Mouse (Mus musculus): ENCODE measurements around the gene Dhx16. TPM values are rescaled to one million over a fixed set of nuclear protein-coding genes. Genes with fewer than 3 reads are reported as not detected.
"Not testable (repeated sequence)": the region's sequence is repeated elsewhere in the genome, so short reads cannot be mapped to it uniquely, and the experiment has no call there.

Gene Dhx16
- polyA plus RNA-seq, 1 experiment, result 50.1 TPM

GRCm38 (mm10) chr17:35927471-35927870, 47.9 kb downstream of the Dhx16 start:
- Histone ChIP-seq H3K4me1 (ENCODE audit: control insufficient read depth, insufficient read depth, low read length) (peaks cover 5% of the 10 kb centered on the region; the same call in 1 of the 2 replicates), H3K27me3 (replicated peaks; ENCODE audit: control insufficient read depth, insufficient read depth, low read length) (no peaks in the 10 kb centered on the region), H3K4me3 (ENCODE audit: insufficient read depth, low read depth, low read length) (no peak overlapping the region), H3K27ac (ENCODE audit: insufficient read depth, low read depth, low read length) (no peak overlapping the region), H3K36me3 (ENCODE audit: control insufficient read depth, insufficient read depth, low read length) (peaks cover 14% of the 10 kb centered on the region)
- WGBS, result 54% methylated on average over 1 of the region's 1 CpGs
- no peak for DNase-seq
- no peak for TF ChIP-seq POLR2A (IDR thresholded peaks at IDR 0.05; ENCODE audit: low read depth, low read length)

DNA sequence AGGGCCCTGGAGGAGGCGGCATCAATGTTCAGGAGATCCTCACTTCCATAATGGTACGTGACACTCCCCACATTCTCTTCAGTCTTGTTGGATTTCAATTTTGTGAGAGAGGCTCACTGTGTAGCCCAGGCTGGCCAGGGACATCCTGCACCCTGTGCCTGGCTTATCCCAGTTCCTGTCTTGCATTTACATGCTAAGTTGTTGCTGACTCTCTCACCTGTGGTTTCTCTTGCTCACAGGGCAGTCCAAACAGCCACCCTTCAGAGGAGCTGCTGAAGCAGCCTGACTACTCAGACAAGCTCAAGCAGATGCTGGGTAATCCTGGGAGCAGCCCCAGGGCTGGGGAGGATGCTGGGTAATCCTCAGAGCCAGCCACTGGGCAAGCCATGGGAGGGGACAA, 49.9 kb downstream of the Dhx16 start:
- WGBS, result 100% methylated on average over 2 of the region's 2 CpGs
- no peak for DNase-seq

GRCm38 (mm10) chr17:35930627-35931026, 51.0 kb downstream of the Dhx16 start:
- H3K27ac ChIP-seq (ENCODE audit: insufficient read depth, low read depth, low read length), result no peak overlapping the region
- peaks cover 14% of the 10 kb centered on the region for H3K36me3 ChIP-seq (ENCODE audit: control insufficient read depth, insufficient read depth, low read length)
- no peak for DNase-seq
- 91% methylated on average over 12 of the region's 12 CpGs for WGBS
- H3K4me3 ChIP-seq (ENCODE audit: insufficient read depth, low read depth, low read length), result no peak overlapping the region
- TF ChIP-seq CTCF (conservative IDR thresholded peaks at IDR 0.05; ENCODE audit: insufficient read depth, insufficient read length, low read depth, low read length), result no peak
- no peak for TF ChIP-seq POLR2A (IDR thresholded peaks at IDR 0.05; ENCODE audit: low read depth, low read length)
- no peaks in the 10 kb centered on the region for H3K27me3 ChIP-seq (replicated peaks; ENCODE audit: control insufficient read depth, insufficient read depth, low read length)
- no peaks in the 10 kb centered on the region for H3K4me1 ChIP-seq (ENCODE audit: control insufficient read depth, insufficient read depth, low read length)

More for the DNA sequence above, 49.9 kb downstream of the Dhx16 start:
- no peak overlapping the region for H3K4me3 ChIP-seq (ENCODE audit: insufficient read depth, low read depth, low read length)
- TF ChIP-seq POLR2A (IDR thresholded peaks at IDR 0.05; ENCODE audit: low read depth, low read length), result no peak
- TF ChIP-seq CTCF (conservative IDR thresholded peaks at IDR 0.05; ENCODE audit: insufficient read depth, insufficient read length, low read depth, low read length), result no peak
- H3K27me3 ChIP-seq (replicated peaks; ENCODE audit: control insufficient read depth, insufficient read depth, low read length), result no peaks in the 10 kb centered on the region
- H3K27ac ChIP-seq (ENCODE audit: insufficient read depth, low read depth, low read length), result no peak overlapping the region
- H3K36me3 ChIP-seq (ENCODE audit: control insufficient read depth, insufficient read depth, low read length), result peaks cover 14% of the 10 kb centered on the region
- no peaks in the 10 kb centered on the region for H3K4me1 ChIP-seq (ENCODE audit: control insufficient read depth, insufficient read depth, low read length)

GRCm38 (mm10) chr17:35932608-35933007, 53.0 kb downstream of the Dhx16 start:
- DNase-seq, result no peak
- WGBS, result 83% methylated on average over 4 of the region's 4 CpGs
- TF ChIP-seq CTCF (conservative IDR thresholded peaks at IDR 0.05; ENCODE audit: insufficient read depth, insufficient read length, low read depth, low read length), result no peak
- TF ChIP-seq POLR2A (IDR thresholded peaks at IDR 0.05; ENCODE audit: low read depth, low read length), result no peak
- H3K27ac ChIP-seq (ENCODE audit: insufficient read depth, low read depth, low read length), result no peak overlapping the region
- no peaks in the 10 kb centered on the region for H3K27me3 ChIP-seq (replicated peaks; ENCODE audit: control insufficient read depth, insufficient read depth, low read length)
- H3K36me3 ChIP-seq (ENCODE audit: control insufficient read depth, insufficient read depth, low read length), result peaks cover 7% of the 10 kb centered on the region; the same call in 1 of the 2 replicates
- no peak overlapping the region for H3K4me3 ChIP-seq (ENCODE audit: insufficient read depth, low read depth, low read length)
- H3K4me1 ChIP-seq (ENCODE audit: control insufficient read depth, insufficient read depth, low read length), result no peaks in the 10 kb centered on the region

- H3K4me3 ChIP-seq (ENCODE audit: insufficient read depth, low read depth, low read length); H3K4me1 ChIP-seq (ENCODE audit: control insufficient read depth, insufficient read depth, low read length); DNase-seq; H3K27ac ChIP-seq (ENCODE audit: insufficient read depth, low read depth, low read length); H3K36me3 ChIP-seq (ENCODE audit: control insufficient read depth, insufficient read depth, low read length); H3K27me3 ChIP-seq (replicated peaks; ENCODE audit: control insufficient read depth, insufficient read depth, low read length): not testable (repeated sequence)
- 87% methylated on average over 14 of the region's 14 CpGs for WGBS
Measured at GRCm38 (mm10) chr17:35935763-35936162, 56.1 kb downstream of the Dhx16 start.

DNA sequence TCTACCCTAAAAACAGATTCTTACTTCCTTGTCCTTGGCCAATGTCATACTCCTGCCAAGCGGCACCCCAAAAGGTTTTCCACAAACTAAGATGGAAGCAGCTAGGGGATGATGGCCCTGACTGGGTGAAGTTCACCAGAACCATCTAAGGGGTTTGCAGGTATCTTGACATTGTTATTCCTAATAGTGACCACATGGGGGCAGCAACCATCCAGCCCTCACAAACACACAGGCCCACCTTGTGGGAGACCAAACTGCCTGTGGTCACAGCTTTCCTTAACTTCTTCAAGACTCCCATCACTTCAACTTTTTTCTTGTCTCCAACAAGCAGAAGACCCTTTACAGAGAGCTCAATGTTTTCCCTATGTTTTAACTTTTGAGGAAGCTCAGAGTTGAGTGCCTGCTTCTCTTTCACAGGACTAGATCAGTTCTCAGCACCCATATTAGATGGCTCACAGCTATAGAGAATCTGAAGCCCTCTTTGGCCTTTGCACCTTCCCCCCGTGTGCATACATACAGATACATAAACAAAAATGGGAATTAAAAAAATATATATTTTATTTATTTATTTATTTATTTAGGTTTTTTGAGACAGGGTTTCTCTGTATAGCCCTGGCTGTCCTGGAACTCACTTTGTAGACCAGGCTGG, 58.2 kb downstream of the Dhx16 start:
- H3K27me3 ChIP-seq (replicated peaks; ENCODE audit: control insufficient read depth, insufficient read depth, low read length), result no peaks in the 10 kb centered on the region
- H3K27ac ChIP-seq (ENCODE audit: insufficient read depth, low read depth, low read length), result no peak overlapping the region
- no peak overlapping the region for H3K4me3 ChIP-seq (ENCODE audit: insufficient read depth, low read depth, low read length)
- no peaks in the 10 kb centered on the region for H3K4me1 ChIP-seq (ENCODE audit: control insufficient read depth, insufficient read depth, low read length)
- H3K36me3 ChIP-seq (ENCODE audit: control insufficient read depth, insufficient read depth, low read length), result no peaks in the 10 kb centered on the region
- DNase-seq, result peak; percentile 58
- 32% methylated on average over 2 of the region's 2 CpGs for WGBS
- TF ChIP-seq CTCF (conservative IDR thresholded peaks at IDR 0.05; ENCODE audit: insufficient read depth, insufficient read length, low read depth, low read length) (peak; percentile 92), POLR2A (IDR thresholded peaks at IDR 0.05; ENCODE audit: low read depth, low read length) (no peak)

DNA sequence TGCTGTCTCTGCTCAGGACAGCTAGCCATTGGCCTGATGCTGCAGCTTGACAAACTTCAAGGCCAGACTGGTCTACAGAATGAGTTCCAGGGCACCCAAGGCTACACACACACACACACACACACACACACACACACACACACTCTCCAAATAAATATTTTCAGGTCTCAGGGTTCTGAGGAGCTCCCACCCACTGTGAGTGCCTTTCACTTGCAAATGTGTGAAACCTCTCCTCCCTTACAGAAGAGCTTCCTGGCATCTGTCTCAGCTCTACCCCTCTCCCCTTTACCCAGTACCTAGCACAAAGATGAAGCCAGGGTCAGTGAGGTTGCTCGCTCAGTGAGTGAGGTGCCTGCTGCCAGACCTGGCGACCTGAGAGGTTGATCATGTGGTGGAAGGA, 59.5 kb downstream of the Dhx16 start:
- H3K36me3 ChIP-seq (ENCODE audit: control insufficient read depth, insufficient read depth, low read length), result no peaks in the 10 kb centered on the region
- H3K4me3 ChIP-seq (ENCODE audit: insufficient read depth, low read depth, low read length), result no peak overlapping the region
- 64% methylated on average over 2 of the region's 2 CpGs for WGBS
- DNase-seq, result no peak
- H3K27me3 ChIP-seq (replicated peaks; ENCODE audit: control insufficient read depth, insufficient read depth, low read length), result no peaks in the 10 kb centered on the region
- no peak overlapping the region for H3K27ac ChIP-seq (ENCODE audit: insufficient read depth, low read depth, low read length)
- TF ChIP-seq POLR2A (IDR thresholded peaks at IDR 0.05; ENCODE audit: low read depth, low read length) (no peak), CTCF (conservative IDR thresholded peaks at IDR 0.05; ENCODE audit: insufficient read depth, insufficient read length, low read depth, low read length) (no peak)
- no peaks in the 10 kb centered on the region for H3K4me1 ChIP-seq (ENCODE audit: control insufficient read depth, insufficient read depth, low read length)
